In genomic region chr16:35216826-35217491, GRCm38 (mm10) we compare ENCODE assay signal across 10 mouse cellular contexts.
DNase-seq lines count a peak whose midpoint lies in the region; ATAC-seq and TF ChIP-seq lines count a peak whose summit lies in the region.
"Had no signal": no experiment of that assay in that cellular context is flagged by ENCODE, and none has a peak within 500 bp of the region (broad histone marks: within the 10 kb centered on the region; RNA-seq: fewer than 3 reads in every experiment).

No protein-coding gene starts in this region.

- no peaks in the 10 kb centered on the region for H3K36me3 ChIP-seq in heart, embryonic 11.5 days (ENCODE audit: control insufficient read depth, insufficient read depth, low read length)
- H3K36me3 ChIP-seq in midbrain, postnatal 0 days (ENCODE audit: insufficient read depth, low read length), result no peaks in the 10 kb centered on the region
- no peaks in the 10 kb centered on the region for H3K36me3 ChIP-seq in midbrain, embryonic 16.5 days (ENCODE audit: control insufficient read depth, insufficient read depth, low read length)
- H3K36me3 ChIP-seq in intestine, embryonic 16.5 days (ENCODE audit: control insufficient read depth, insufficient read depth, low read length), result no peaks in the 10 kb centered on the region
- no peaks in the 10 kb centered on the region for H3K36me3 ChIP-seq in stomach, embryonic 16.5 days (ENCODE audit: control insufficient read depth, insufficient read depth, low read length)
- no peaks in the 10 kb centered on the region for H3K36me3 ChIP-seq in forebrain, embryonic 13.5 days (ENCODE audit: poor library complexity, severe bottlenecking)
- H3K36me3 ChIP-seq: limb, embryonic 15.5 days had no signal

- no peak overlapping the region for H3K4me3 ChIP-seq in heart, embryonic 11.5 days (ENCODE audit: low read depth, low read length)
- no peak overlapping the region for H3K4me3 ChIP-seq in midbrain, postnatal 0 days (ENCODE audit: low read depth, low read length)
- no peak overlapping the region for H3K4me3 ChIP-seq in midbrain, embryonic 16.5 days (ENCODE audit: low read depth, low read length)
- H3K4me3 ChIP-seq in intestine, embryonic 16.5 days (ENCODE audit: low read length), result no peak overlapping the region
- H3K4me3 ChIP-seq in stomach, embryonic 16.5 days (replicated peaks; ENCODE audit: low read length), result no peak overlapping the region
- no peak overlapping the region for H3K4me3 ChIP-seq in forebrain, embryonic 13.5 days
- H3K4me3 ChIP-seq: limb, embryonic 15.5 days had no signal

- H3K27me3 ChIP-seq in heart, embryonic 11.5 days (ENCODE audit: control insufficient read depth, insufficient read depth, low read length), result no peaks in the 10 kb centered on the region
- H3K27me3 ChIP-seq in midbrain, postnatal 0 days (ENCODE audit: insufficient read depth, low read length), result no peaks in the 10 kb centered on the region
- H3K27me3 ChIP-seq in midbrain, embryonic 16.5 days (ENCODE audit: control insufficient read depth, insufficient read depth, low read depth, low read length), result no peaks in the 10 kb centered on the region
- H3K27me3 ChIP-seq in intestine, embryonic 16.5 days (replicated peaks; ENCODE audit: control insufficient read depth, insufficient read depth, low read length), result no peaks in the 10 kb centered on the region
- no peaks in the 10 kb centered on the region for H3K27me3 ChIP-seq in stomach, embryonic 16.5 days (ENCODE audit: control insufficient read depth, insufficient read depth, low read length)
- no peaks in the 10 kb centered on the region for H3K27me3 ChIP-seq in forebrain, embryonic 13.5 days
- H3K27me3 ChIP-seq: limb, embryonic 15.5 days had no signal

- H3K4me1 ChIP-seq in heart, embryonic 11.5 days (ENCODE audit: control insufficient read depth, insufficient read depth, low read length), result peaks cover 55% of the 10 kb centered on the region
- no peaks in the 10 kb centered on the region for H3K4me1 ChIP-seq in midbrain, postnatal 0 days (ENCODE audit: insufficient read depth, low read length)
- H3K4me1 ChIP-seq in midbrain, embryonic 16.5 days (ENCODE audit: control insufficient read depth, insufficient read depth, low read length), result no peaks in the 10 kb centered on the region
- peaks cover 13% of the 10 kb centered on the region for H3K4me1 ChIP-seq in intestine, embryonic 16.5 days (ENCODE audit: control insufficient read depth, insufficient read depth, low read length)
- H3K4me1 ChIP-seq in stomach, embryonic 16.5 days (ENCODE audit: control insufficient read depth, insufficient read depth, low read length), result peaks cover 31% of the 10 kb centered on the region
- H3K4me1 ChIP-seq in forebrain, embryonic 13.5 days, result peaks cover 3% of the 10 kb centered on the region; the same call in 1 of the 2 replicates

- no peak for ATAC-seq in heart, embryonic 11.5 days (replicated peaks; ENCODE audit: insufficient number of reproducible peaks, low FRiP score, low TSS enrichment)
- ATAC-seq in midbrain, postnatal 0 days (ENCODE audit: low FRiP score), result peak; percentile 3; the same call in 1 of the 2 replicates
- ATAC-seq in midbrain, embryonic 16.5 days, result no peak
- no peak for ATAC-seq in intestine, embryonic 16.5 days
- no peak for ATAC-seq in stomach, embryonic 16.5 days (ENCODE audit: insufficient read depth, low FRiP score)
- ATAC-seq in forebrain, embryonic 13.5 days, result no peak
- ATAC-seq: forebrain, embryonic 14.5 days had no signal

- no peak for DNase-seq in heart, adult 8-10 months (ENCODE audit: low spot score)
- no peak for DNase-seq in midbrain, postnatal 0 days (ENCODE audit: low spot score)
- no peak for DNase-seq in cerebellum, adult 18-20 months

- H3K9ac ChIP-seq in heart, embryonic 11.5 days (ENCODE audit: low read depth, low read length), result peak overlapping the region; percentile 47
- no peak overlapping the region for H3K9ac ChIP-seq in midbrain, postnatal 0 days (replicated peaks; ENCODE audit: low read length, poor library complexity, severe bottlenecking)
- no peak overlapping the region for H3K9ac ChIP-seq in midbrain, embryonic 16.5 days (ENCODE audit: low read depth, low read length)
- 0 out of 2 replicates have a peak overlapping the region, but pooled peaks have one; percentile 9 for H3K9ac ChIP-seq in intestine, embryonic 16.5 days (ENCODE audit: low read depth, low read length)
- 0 out of 2 replicates have a peak overlapping the region, but pooled peaks have one; percentile 8 for H3K9ac ChIP-seq in stomach, embryonic 16.5 days (ENCODE audit: low read length)
- H3K9ac ChIP-seq in forebrain, embryonic 13.5 days, result no peak overlapping the region
- H3K9ac ChIP-seq: limb, embryonic 15.5 days had no signal

- H3K4me2 ChIP-seq in heart, embryonic 11.5 days, result no peak overlapping the region
- H3K4me2 ChIP-seq in midbrain, postnatal 0 days (ENCODE audit: low read depth, low read length, poor library complexity, severe bottlenecking), result no peak overlapping the region
- H3K4me2 ChIP-seq in midbrain, embryonic 16.5 days (ENCODE audit: low read length), result no peak overlapping the region
- no peak overlapping the region for H3K4me2 ChIP-seq in intestine, embryonic 16.5 days (ENCODE audit: low read depth, low read length)
- no peak overlapping the region for H3K4me2 ChIP-seq in stomach, embryonic 16.5 days (ENCODE audit: low read depth, low read length)
- H3K4me2 ChIP-seq in forebrain, embryonic 13.5 days, result no peak overlapping the region
- H3K4me2 ChIP-seq: limb, embryonic 15.5 days had no signal

- H3K27ac ChIP-seq in heart, embryonic 11.5 days (ENCODE audit: low read depth, low read length), result peak overlapping the region; percentile 96
- 0 out of 2 replicates have a peak overlapping the region, but pooled peaks have one; percentile 43 for H3K27ac ChIP-seq in midbrain, postnatal 0 days (ENCODE audit: low read depth, low read length)
- no peak overlapping the region for H3K27ac ChIP-seq in midbrain, embryonic 16.5 days (ENCODE audit: low read length)
- no peak overlapping the region for H3K27ac ChIP-seq in intestine, embryonic 16.5 days (ENCODE audit: low read length)
- peak overlapping the region; percentile 91; the same call in 1 of the 2 replicates for H3K27ac ChIP-seq in stomach, embryonic 16.5 days (ENCODE audit: low read length)
- H3K27ac ChIP-seq in forebrain, embryonic 13.5 days, result no peak overlapping the region
- H3K27ac ChIP-seq: limb, embryonic 15.5 days had no signal

- no peak for TF ChIP-seq CTCF in midbrain, postnatal 0 days (IDR thresholded peaks at IDR 0.05)

- H3K9me3 ChIP-seq in heart, embryonic 11.5 days (replicated peaks; ENCODE audit: control insufficient read depth, low read length), result no peaks in the 10 kb centered on the region
- no peaks in the 10 kb centered on the region for H3K9me3 ChIP-seq in midbrain, postnatal 0 days (ENCODE audit: low read length)
- H3K9me3 ChIP-seq in midbrain, embryonic 16.5 days (replicated peaks; ENCODE audit: control insufficient read depth, low read length, poor library complexity, severe bottlenecking), result no peaks in the 10 kb centered on the region
- H3K9me3 ChIP-seq in intestine, embryonic 16.5 days (ENCODE audit: control insufficient read depth, low read length), result no peaks in the 10 kb centered on the region
- no peaks in the 10 kb centered on the region for H3K9me3 ChIP-seq in stomach, embryonic 16.5 days (replicated peaks; ENCODE audit: control insufficient read depth, low read length)
- no peaks in the 10 kb centered on the region for H3K9me3 ChIP-seq in forebrain, embryonic 13.5 days (replicated peaks)
- H3K9me3 ChIP-seq: limb, embryonic 15.5 days had no signal

- 46% methylated on average over 6 of the region's 6 CpGs for WGBS in heart, embryonic 11.5 days (ENCODE audit: insufficient replicate concordance)
- WGBS in midbrain, postnatal 0 days, result 49% methylated on average over 6 of the region's 6 CpGs
- 53% methylated on average over 6 of the region's 6 CpGs for WGBS in midbrain, embryonic 16.5 days
- WGBS in intestine, embryonic 16.5 days, result 71% methylated on average over 6 of the region's 6 CpGs
- WGBS in stomach, embryonic 16.5 days, result 66% methylated on average over 6 of the region's 6 CpGs
- WGBS in forebrain, embryonic 13.5 days, result 62% methylated on average over 6 of the region's 6 CpGs

Comparison
In these comparisons a context has a peak if more than half of its experiments do, and no peak if none do; other contexts are left out.
1. H3K27ac ChIP-seq: peak in heart, embryonic 11.5 days (single experiment), midbrain, postnatal 0 days (single experiment) and stomach, embryonic 16.5 days (single experiment); none in midbrain, embryonic 16.5 days (single experiment), intestine, embryonic 16.5 days (single experiment) and forebrain, embryonic 13.5 days (single experiment).
2. H3K9ac ChIP-seq: peak in heart, embryonic 11.5 days (single experiment), intestine, embryonic 16.5 days (single experiment) and stomach, embryonic 16.5 days (single experiment); none in midbrain, postnatal 0 days (single experiment), midbrain, embryonic 16.5 days (single experiment) and forebrain, embryonic 13.5 days (single experiment).